In genomic region chr13:31806428-31806832, GRCm38 (mm10) we compare ENCODE assay signal across 9 mouse cellular contexts. TPM values are rescaled to one million over a fixed set of nuclear protein-coding genes. Genes with fewer than 3 reads are reported as not detected.
DNase-seq lines count a peak whose midpoint lies in the region; ATAC-seq and TF ChIP-seq lines count a peak whose summit lies in the region.
"Had no signal": no experiment of that assay in that cellular context is flagged by ENCODE, and none has a peak within 500 bp of the region (broad histone marks: within the 10 kb centered on the region; RNA-seq: fewer than 3 reads in every experiment).

TSS of gene Foxc1 (plus strand) at chr13:31806633.

- ATAC-seq in forebrain, embryonic 13.5 days, result peak; percentile 82
- ATAC-seq in monocyte, adult 5-6 weeks (replicated peaks; ENCODE audit: insufficient number of reproducible peaks, low FRiP score, low TSS enrichment, poor library complexity, severe bottlenecking), result no peak

- under 1% methylated on average over 30 of the region's 40 CpGs for WGBS in forebrain, embryonic 13.5 days

- H3K27me3 ChIP-seq in E14TG2a.4 (ENCODE audit: insufficient read depth, low read length), result peaks cover 93% of the 10 kb centered on the region
- peaks cover 93% of the 10 kb centered on the region for H3K27me3 ChIP-seq in forebrain, embryonic 13.5 days

- intact Hi-C loops in heart, postnatal 10 days (cut with DNase I), result loop anchor here (5.0 kb wide), 3 partner anchors 211 to 796 kb away; no protein-coding TSS in a partner anchor

- no peaks in the 10 kb centered on the region for H3K36me3 ChIP-seq in E14TG2a.4 (ENCODE audit: insufficient read depth, low read length)
- no peaks in the 10 kb centered on the region for H3K36me3 ChIP-seq in forebrain, embryonic 13.5 days (ENCODE audit: poor library complexity, severe bottlenecking)

- peak within 1 kb of the TSS; percentile 89 for H3K4me2 ChIP-seq in forebrain, embryonic 13.5 days

- H3K9ac ChIP-seq in forebrain, embryonic 13.5 days, result peak within 1 kb of the TSS; percentile 55

- TF ChIP-seq CTCF in E14TG2a.4 (conservative IDR thresholded peaks at IDR 0.05; ENCODE audit: low read length), result no peak

- peaks cover 31% of the 10 kb centered on the region for H3K4me1 ChIP-seq in E14TG2a.4 (replicated peaks; ENCODE audit: low read depth, low read length)
- H3K4me1 ChIP-seq in forebrain, embryonic 13.5 days, result peaks cover 46% of the 10 kb centered on the region

- H3K9me3 ChIP-seq in E14TG2a.4 (ENCODE audit: low read length), result no peaks in the 10 kb centered on the region
- no peaks in the 10 kb centered on the region for H3K9me3 ChIP-seq in forebrain, embryonic 13.5 days (replicated peaks)

- H3K4me3 ChIP-seq in E14TG2a.4 (replicated peaks; ENCODE audit: low read length), result peak within 1 kb of the TSS; percentile 74
- H3K4me3 ChIP-seq in forebrain, embryonic 13.5 days, result peak within 1 kb of the TSS; percentile 49

- H3K27ac ChIP-seq in forebrain, embryonic 13.5 days, result peak within 1 kb of the TSS; percentile 40; the same call in 1 of the 2 replicates

- peak; percentile 95 for DNase-seq in adrenal gland, postnatal 36 days
- peak; percentile 92 to 93 for DNase-seq in heart, postnatal 10 days
- DNase-seq in kidney, postnatal 4 days, result peak; percentile 90 to 95
- DNase-seq in lung, postnatal 10 days, result peak; percentile 88
- DNase-seq in retina, postnatal 1 day, result peak; percentile 87

RNA-seq across cellular contexts. Expression of gene Foxc1, which starts in this region (rescaled TPM):
- total RNA-seq in adrenal gland, postnatal 36 days (2021), result 1 to 10 TPM; 9.3 to 9.4 TPM
- 0.65 and 1.1 TPM in 2 replicates for polyA plus RNA-seq in forebrain, embryonic 13.5 days (2015; fragmentation: Nextera tagmentation; extraction: Ambion mirVana)
- total RNA-seq in heart, postnatal 10 days (2021), result 1 to 10 TPM; 7.0 to 7.8 TPM
- total RNA-seq in monocyte, adult 5-6 weeks (2017), result 0.10 TPM in 1 of 3 replicates, not detected in the others
- total RNA-seq: hematopoietic stem cell, adult 5-6 weeks had no signal
